Mouse (Mus musculus): ENCODE data around the gene Usp49. TPM values are rescaled to one million over a fixed set of nuclear protein-coding genes. Genes with fewer than 3 reads are reported as not detected.

Gene Usp49
- polyA plus RNA-seq, 1 experiment from 2014 or later = 4.5 TPM

DNA sequence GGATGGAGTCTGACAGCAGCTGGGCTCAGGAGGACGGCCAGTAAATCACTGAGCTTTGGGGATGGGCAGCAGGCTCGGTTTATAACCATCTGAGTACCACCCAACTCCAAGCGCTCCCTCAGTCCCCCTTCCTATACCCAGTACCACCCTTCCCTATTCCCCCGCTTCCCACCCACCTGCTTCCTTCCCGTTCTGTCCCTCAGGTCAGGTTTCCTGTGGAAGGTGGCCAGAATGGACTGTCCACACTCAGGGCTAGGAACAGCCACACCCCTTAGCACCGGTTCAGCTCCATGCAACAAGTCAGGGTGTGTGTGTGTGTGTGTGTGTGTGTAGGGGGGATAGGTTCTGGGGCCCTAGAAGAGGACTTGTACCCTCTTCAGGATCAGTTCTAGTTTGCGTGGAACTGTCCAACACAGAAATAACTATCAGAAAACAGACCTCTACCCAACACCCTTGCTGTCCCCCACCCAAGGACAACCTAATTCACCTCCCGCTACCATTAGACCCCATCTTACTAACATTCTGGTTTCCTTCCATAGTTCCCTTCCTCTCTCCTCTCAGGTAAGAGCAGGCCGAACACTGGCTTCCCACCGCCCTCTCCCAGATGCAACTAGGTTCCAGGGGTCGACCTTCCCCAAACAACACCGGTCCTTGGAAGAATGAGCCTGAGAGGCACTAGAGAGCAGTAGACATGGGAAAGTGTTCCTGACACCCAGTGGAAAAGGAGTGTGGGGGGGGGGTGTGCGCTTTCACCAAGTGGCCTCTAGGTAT is 63.4 kb downstream of the Usp49 start:
- H3K27me3 ChIP-seq (ENCODE audit: insufficient read depth, poor library complexity, severe bottlenecking) = peaks cover 57% of the 10 kb centered on the region

GRCm38 (mm10) chr17:47694442-47694502 is 63.8 kb downstream of the Usp49 start, which contains the start of gene Gm21981:
Gm21981 (minus strand) TSS chr17:47694455.
- WGBS = 3% methylated on average over 3 of the region's 3 CpGs
- Histone ChIP-seq H3K4me1 (peaks cover 29% of the 10 kb centered on the region), H3K9me3 (no peaks in the 10 kb centered on the region), H3K27me3 (ENCODE audit: insufficient read depth, poor library complexity, severe bottlenecking) (peaks cover 57% of the 10 kb centered on the region), H3K36me3 (no peaks in the 10 kb centered on the region), H3K27ac (peak within 1 kb of the TSS; percentile 92), H3K4me3 (peak within 1 kb of the TSS; percentile 84)
- DNase-seq (ENCODE audit: low spot score) = no peak

More for the DNA sequence above, 63.4 kb downstream of the Usp49 start:
- H3K27ac ChIP-seq = peak overlapping the region; percentile 92; the same call in 1 of the 2 replicates
- H3K36me3 ChIP-seq = no peaks in the 10 kb centered on the region
- 30% methylated on average over 13 of the region's 13 CpGs for WGBS
- H3K9me3 ChIP-seq = no peaks in the 10 kb centered on the region
- H3K4me1 ChIP-seq = peaks cover 33% of the 10 kb centered on the region
- DNase-seq (ENCODE audit: low spot score) = no peak
- H3K4me3 ChIP-seq = peak overlapping the region; percentile 84

DNA sequence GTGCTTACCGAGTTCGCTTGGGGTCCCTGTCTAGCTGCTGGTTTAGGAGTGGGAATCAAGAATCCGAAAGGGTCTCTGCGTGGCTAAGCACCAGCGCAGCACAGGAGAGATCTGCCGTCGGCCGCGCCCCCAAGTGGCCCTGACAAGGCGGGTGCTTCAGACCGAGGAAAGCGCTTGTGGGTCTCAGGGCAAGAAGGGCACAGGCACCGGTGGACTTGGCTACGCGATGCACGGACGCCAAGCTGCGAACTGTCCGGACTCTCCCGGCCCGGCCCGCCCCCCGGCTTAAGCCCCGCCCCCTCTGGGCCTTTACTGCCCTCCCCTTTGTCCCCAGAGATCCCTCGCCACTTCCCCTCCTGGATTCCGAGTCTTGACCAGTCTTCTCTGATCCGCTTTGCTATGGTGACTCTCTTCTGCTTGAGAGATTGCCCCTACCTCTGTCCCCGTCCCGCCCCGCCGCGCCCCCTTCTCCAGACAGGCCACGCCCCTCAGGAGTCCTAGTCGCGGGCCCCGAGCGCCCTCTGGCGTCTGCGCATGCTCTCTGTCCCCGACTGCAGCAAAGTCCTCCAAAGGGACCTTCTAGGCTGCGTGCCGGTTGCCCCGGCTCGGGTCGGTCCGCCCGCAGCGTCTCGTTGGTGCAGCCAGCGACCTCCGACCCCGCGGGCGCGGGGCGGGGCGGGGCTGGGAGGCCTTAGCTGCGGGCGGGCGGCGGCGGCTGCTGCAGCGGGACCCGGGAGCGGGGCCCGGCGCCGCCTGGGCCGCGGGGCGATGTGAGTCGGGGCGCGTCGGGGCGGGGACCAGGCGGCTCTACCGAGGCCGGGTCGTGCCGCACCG is 64.2 kb downstream of the Usp49 start, which contains the start of gene Prickle4:
TSS of gene Prickle4 (minus strand) at position 234 of the 834 bp plus-strand sequence.
- Histone ChIP-seq H3K27ac (peak within 1 kb of the TSS; percentile 92), H3K4me1 (peaks cover 24% of the 10 kb centered on the region), H3K27me3 (ENCODE audit: insufficient read depth, poor library complexity, severe bottlenecking) (peaks cover 53% of the 10 kb centered on the region), H3K4me3 (peak within 1 kb of the TSS; percentile 84), H3K9me3 (no peaks in the 10 kb centered on the region), H3K36me3 (peaks cover 3% of the 10 kb centered on the region; the same call in 1 of the 2 replicates)
- peak; percentile 97 for DNase-seq (ENCODE audit: low spot score)
- under 1% methylated on average over 82 of the region's 82 CpGs for WGBS

GRCm38 (mm10) chr17:47695337-47695710 is 64.8 kb downstream of the Usp49 start:
- no peak for DNase-seq (ENCODE audit: low spot score)
- Histone ChIP-seq H3K27ac (peak overlapping the region; percentile 92), H3K27me3 (ENCODE audit: insufficient read depth, poor library complexity, severe bottlenecking) (peaks cover 47% of the 10 kb centered on the region), H3K36me3 (peaks cover 9% of the 10 kb centered on the region), H3K4me1 (peaks cover 22% of the 10 kb centered on the region), H3K4me3 (peak overlapping the region; percentile 84), H3K9me3 (no peaks in the 10 kb centered on the region)
- under 1% methylated on average over 22 of the region's 23 CpGs for WGBS

- no peak for DNase-seq (ENCODE audit: low spot score)
- peaks cover 25% of the 10 kb centered on the region for H3K36me3 ChIP-seq
- no peak overlapping the region for H3K4me3 ChIP-seq
- H3K27me3 ChIP-seq (ENCODE audit: insufficient read depth, poor library complexity, severe bottlenecking) = peaks cover 41% of the 10 kb centered on the region
- H3K27ac ChIP-seq = no peak overlapping the region
- 88% methylated on average over 10 of the region's 10 CpGs for WGBS
- H3K4me1 ChIP-seq = peaks cover 37% of the 10 kb centered on the region
- H3K9me3 ChIP-seq = no peaks in the 10 kb centered on the region
These were observed 67.7 kb downstream of the Usp49 start for GRCm38 (mm10) chr17:47698156-47698555.

- H3K4me3 ChIP-seq = no peak overlapping the region
- H3K27ac ChIP-seq = no peak overlapping the region
- WGBS = 89% methylated on average over 2 of the region's 2 CpGs
- H3K9me3 ChIP-seq = no peaks in the 10 kb centered on the region
- H3K4me1 ChIP-seq = peaks cover 36% of the 10 kb centered on the region
- peaks cover 29% of the 10 kb centered on the region for H3K36me3 ChIP-seq
- no peak for DNase-seq (ENCODE audit: low spot score)
- peaks cover 43% of the 10 kb centered on the region for H3K27me3 ChIP-seq (ENCODE audit: insufficient read depth, poor library complexity, severe bottlenecking)
These were observed 68.6 kb downstream of the Usp49 start for GRCm38 (mm10) chr17:47699055-47699454.

- Histone ChIP-seq H3K27ac (no peak overlapping the region), H3K9me3 (no peaks in the 10 kb centered on the region), H3K4me1 (peaks cover 32% of the 10 kb centered on the region), H3K4me3 (no peak overlapping the region), H3K27me3 (ENCODE audit: insufficient read depth, poor library complexity, severe bottlenecking) (peaks cover 63% of the 10 kb centered on the region), H3K36me3 (peaks cover 29% of the 10 kb centered on the region)
- no peak for DNase-seq (ENCODE audit: low spot score)
- WGBS = 73% methylated on average over 9 of the region's 9 CpGs
These were observed 71.3 kb downstream of the Usp49 start for GRCm38 (mm10) chr17:47701793-47702192.

GRCm38 (mm10) chr17:47702548-47703345 is 72.3 kb downstream of the Usp49 start:
- peaks cover 29% of the 10 kb centered on the region for H3K36me3 ChIP-seq
- no peaks in the 10 kb centered on the region for H3K9me3 ChIP-seq
- WGBS = 27% methylated on average over 28 of the region's 28 CpGs
- peaks cover 36% of the 10 kb centered on the region for H3K4me1 ChIP-seq
- no peak for DNase-seq (ENCODE audit: low spot score)
- H3K27ac ChIP-seq = peak overlapping the region; percentile 69; the same call in 1 of the 2 replicates
- H3K4me3 ChIP-seq = peak overlapping the region; percentile 43
- H3K27me3 ChIP-seq (ENCODE audit: insufficient read depth, poor library complexity, severe bottlenecking) = peaks cover 65% of the 10 kb centered on the region

DNA sequence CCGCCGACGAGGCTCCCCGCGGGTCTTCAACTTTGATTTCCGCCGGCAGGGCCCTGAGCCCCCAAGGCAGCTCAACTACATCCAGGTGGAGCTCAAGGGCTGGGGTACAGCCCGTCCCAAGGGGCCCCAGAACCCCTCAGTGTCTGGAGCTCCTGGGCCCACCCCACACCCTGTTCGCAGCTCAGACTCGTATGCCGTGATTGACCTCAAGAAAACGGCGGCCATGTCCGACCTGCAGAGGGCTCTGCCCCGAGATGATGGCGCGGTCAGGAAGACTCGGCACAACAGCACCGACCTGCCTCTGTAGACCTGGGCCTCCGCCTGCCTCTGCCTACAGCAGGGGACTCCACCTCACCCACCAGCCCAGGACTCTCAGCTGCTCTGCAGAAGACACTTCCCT is 73.1 kb downstream of the Usp49 start:
- H3K36me3 ChIP-seq = peaks cover 29% of the 10 kb centered on the region
- H3K9me3 ChIP-seq = no peaks in the 10 kb centered on the region
- peak overlapping the region; percentile 69; the same call in 1 of the 2 replicates for H3K27ac ChIP-seq
- no peak for DNase-seq (ENCODE audit: low spot score)
- H3K27me3 ChIP-seq (ENCODE audit: insufficient read depth, poor library complexity, severe bottlenecking) = peaks cover 58% of the 10 kb centered on the region
- peak overlapping the region; percentile 43 for H3K4me3 ChIP-seq
- WGBS = 20% methylated on average over 20 of the region's 20 CpGs
- peaks cover 37% of the 10 kb centered on the region for H3K4me1 ChIP-seq

- Histone ChIP-seq H3K27me3 (ENCODE audit: insufficient read depth, poor library complexity, severe bottlenecking) (peaks cover 58% of the 10 kb centered on the region), H3K36me3 (peaks cover 26% of the 10 kb centered on the region), H3K4me3 (no peak overlapping the region), H3K9me3 (no peaks in the 10 kb centered on the region), H3K4me1 (peaks cover 42% of the 10 kb centered on the region), H3K27ac (no peak overlapping the region)
- WGBS = 77% methylated on average over 4 of the region's 4 CpGs
- no peak for DNase-seq (ENCODE audit: low spot score)
These were observed 74.2 kb downstream of the Usp49 start for GRCm38 (mm10) chr17:47704692-47705091.

DNA sequence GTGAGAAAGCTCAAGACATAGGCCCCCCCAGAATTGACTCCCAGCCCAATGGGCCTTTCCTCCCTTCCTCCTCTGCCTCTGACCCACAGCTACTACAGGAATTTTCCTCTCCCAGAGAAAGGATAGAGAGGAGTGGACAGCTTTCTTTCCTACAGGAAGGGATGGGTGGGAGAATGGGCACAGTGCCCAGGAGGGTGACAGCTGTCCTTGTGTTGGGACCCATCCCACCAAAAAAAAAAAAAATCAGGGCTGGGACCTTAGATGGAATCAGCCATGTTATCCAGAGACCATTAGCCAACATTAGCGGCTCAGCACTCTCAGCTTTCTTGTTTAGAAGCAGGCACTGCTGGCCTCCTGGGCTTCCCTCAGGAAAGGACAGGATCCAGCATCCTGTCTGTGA is 75.7 kb downstream of the Usp49 start:
- peaks cover 46% of the 10 kb centered on the region for H3K4me1 ChIP-seq
- H3K4me3 ChIP-seq = no peak overlapping the region
- H3K27ac ChIP-seq = no peak overlapping the region
- H3K27me3 ChIP-seq (ENCODE audit: insufficient read depth, poor library complexity, severe bottlenecking) = peaks cover 60% of the 10 kb centered on the region
- no peak for DNase-seq (ENCODE audit: low spot score)
- H3K9me3 ChIP-seq = no peaks in the 10 kb centered on the region
- WGBS = 58% methylated on average over 1 of the region's 1 CpGs
- H3K36me3 ChIP-seq = peaks cover 16% of the 10 kb centered on the region

GRCm38 (mm10) chr17:47707961-47708360 is 77.5 kb downstream of the Usp49 start:
- no peak overlapping the region for H3K4me3 ChIP-seq
- H3K4me1 ChIP-seq = peaks cover 47% of the 10 kb centered on the region
- H3K27ac ChIP-seq = no peak overlapping the region
- 84% methylated on average over 3 of the region's 3 CpGs for WGBS
- H3K36me3 ChIP-seq = 0 out of 2 replicates have a peak, but pooled peaks cover 5% of the 10 kb centered on the region
- DNase-seq (ENCODE audit: low spot score) = no peak
- H3K9me3 ChIP-seq = no peaks in the 10 kb centered on the region
- H3K27me3 ChIP-seq (ENCODE audit: insufficient read depth, poor library complexity, severe bottlenecking) = peaks cover 53% of the 10 kb centered on the region

- WGBS = 61% methylated on average over 4 of the region's 4 CpGs
These were observed 78.5 kb downstream of the Usp49 start for GRCm38 (mm10) chr17:47708972-47709371.

More at GRCm38 (mm10) chr17:47708972-47709371, 78.5 kb downstream of the Usp49 start:
- peaks cover 43% of the 10 kb centered on the region for H3K27me3 ChIP-seq (ENCODE audit: insufficient read depth, poor library complexity, severe bottlenecking)
- no peak for DNase-seq (ENCODE audit: low spot score)
- H3K4me1 ChIP-seq = peaks cover 39% of the 10 kb centered on the region
- no peak overlapping the region for H3K4me3 ChIP-seq
- H3K9me3 ChIP-seq = no peaks in the 10 kb centered on the region
- no peak overlapping the region for H3K27ac ChIP-seq
- H3K36me3 ChIP-seq = no peaks in the 10 kb centered on the region
